Mouse (Mus musculus) adrenal gland, adult 10 weeks (tissue): Measurements from ENCODE around the gene Dus1l. TPM values are rescaled to one million over a fixed set of nuclear protein-coding genes. Genes with fewer than 3 reads are reported as not detected.

ENCODE experiments used
- polyA plus RNA-seq: library from polyadenylated mRNA; stranded (reverse); fragments of 350-450 nt; fragmentation: Illumina TruSeq; extraction: RNeasy Lipid Tissue Mini Kit (QIAGEN cat#74804); gene quantifications from one replicate; pipeline ENCODE4 v1.2.3, GENCODE M21; 2014; ENCODE audit warnings: low read depth, low replicate concordance

Gene Dus1l
- polyA plus RNA-seq: 4.8 TPM

DNA sequence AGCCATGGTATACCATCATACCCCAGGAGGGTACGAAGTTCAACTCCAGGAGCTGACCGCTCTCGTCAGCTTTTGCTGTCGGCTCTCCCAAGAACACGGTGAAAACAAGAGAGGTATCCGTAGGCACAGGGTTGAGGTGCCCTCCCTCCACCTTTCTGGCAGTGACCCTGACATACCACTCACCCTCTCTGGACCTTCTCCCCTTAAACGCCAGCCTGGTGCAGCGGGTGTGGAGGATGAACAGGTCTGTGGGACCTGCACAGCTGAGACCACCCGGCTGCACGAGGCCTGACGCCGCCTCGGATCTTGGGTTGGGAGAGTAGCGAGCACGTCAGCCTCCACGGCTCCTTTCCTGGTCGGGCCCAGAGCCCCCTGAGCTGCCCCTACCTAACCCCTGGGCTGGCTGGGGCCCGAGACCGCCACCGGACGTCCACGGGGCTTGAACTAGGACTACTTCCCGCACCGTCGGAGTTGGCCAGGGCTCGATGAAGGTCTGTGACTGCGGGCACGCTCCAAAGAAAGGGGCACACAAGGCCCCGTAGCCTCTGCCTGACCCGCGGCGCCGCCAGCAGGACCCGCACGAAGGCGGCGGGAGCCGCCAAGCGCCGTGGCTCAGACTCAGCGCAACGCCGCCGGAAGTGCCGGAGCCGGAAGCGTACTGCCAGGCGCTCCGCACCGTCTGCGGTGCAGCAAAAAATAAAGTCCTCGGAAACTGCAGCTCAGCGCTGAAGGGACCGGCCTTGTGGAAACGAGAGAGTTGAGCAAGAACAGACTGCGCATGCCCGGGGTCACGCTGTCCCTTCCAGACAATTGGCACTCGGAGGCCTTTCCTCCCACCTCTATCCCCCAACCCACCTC is at the start of gene Dus1l:
Dus1l (minus strand) TSS at position 648 of the 858 bp plus-strand sequence.

GRCm38 (mm10) chr11:120823956-120824786 is 28.0 kb upstream of the Dus1l start, which contains the start of gene Fasn:
Gene Fasn, minus strand, starts transcription at chr11:120824547.

GRCm38 (mm10) chr11:120784064-120784791 is 12.0 kb downstream of the Dus1l start, which contains the start of the genes Rfng and Gps1:
Gene Rfng, minus strand, starts transcription at chr11:120784207.
Gene Gps1, plus strand, starts transcription at chr11:120784272.

DNA sequence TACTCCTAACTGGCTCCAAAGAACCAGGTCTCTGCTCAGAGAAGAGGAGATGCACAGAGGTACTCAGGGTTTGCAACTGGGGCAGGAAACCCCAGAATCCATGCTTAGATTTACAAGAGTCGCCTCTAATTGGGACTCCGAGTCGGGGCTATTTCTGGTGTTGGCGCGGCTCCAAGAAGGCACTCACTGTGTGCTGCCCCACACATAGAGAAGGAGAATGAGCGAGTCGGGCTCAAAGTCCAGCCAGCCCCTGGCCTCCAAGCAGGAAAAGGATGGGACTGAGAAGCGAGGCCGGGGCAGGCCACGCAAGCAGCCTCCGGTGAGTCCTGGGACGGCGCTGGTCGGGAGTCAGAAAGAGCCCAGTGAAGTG is 33.5 kb downstream of the Dus1l start, which contains the start of gene Hmga1b:
Hmga1b (plus strand) TSS at position 123 of the 370 bp plus-strand sequence.

Other genes with a start within 250 kb of the Dus1l start
- gene Mcrip1, start 246.7 kb downstream of the Dus1l start, polyA plus RNA-seq: 1.0 TPM
- not detected for gene Ppp1r27, start 245.3 kb downstream of the Dus1l start, polyA plus RNA-seq
- 183 TPM for gene P4hb, start 223.2 kb downstream of the Dus1l start, polyA plus RNA-seq
- 32.9 TPM for gene Arhgdia, start 214.8 kb downstream of the Dus1l start, polyA plus RNA-seq
- 20.8 TPM for gene Alyref, start 198.0 kb downstream of the Dus1l start, polyA plus RNA-seq
- 10.3 TPM for gene Anapc11, start 198.0 kb downstream of the Dus1l start, polyA plus RNA-seq
- gene Npb, start 187.9 kb downstream of the Dus1l start, polyA plus RNA-seq: not detected
- gene Pcyt2, start 178.5 kb downstream of the Dus1l start, polyA plus RNA-seq: 14.4 TPM
- gene Sirt7, start 171.2 kb downstream of the Dus1l start, polyA plus RNA-seq: 7.9 TPM
- gene Mafg, start 162.8 kb downstream of the Dus1l start, polyA plus RNA-seq: 17.5 TPM
- 0.52 TPM for gene Pycr1, start 152.6 kb downstream of the Dus1l start, polyA plus RNA-seq
- gene Myadml2, start 148.2 kb downstream of the Dus1l start, polyA plus RNA-seq: not detected
- not detected for gene Notum, start 135.2 kb downstream of the Dus1l start, polyA plus RNA-seq
- 2.4 TPM for gene Aspscr1, start 123.4 kb downstream of the Dus1l start, polyA plus RNA-seq
- 1.7 TPM for gene Cenpx, start 82.7 kb downstream of the Dus1l start, polyA plus RNA-seq
- 0.47 TPM for gene Lrrc45, start 82.5 kb downstream of the Dus1l start, polyA plus RNA-seq
- gene Rac3, start 74.9 kb downstream of the Dus1l start, polyA plus RNA-seq: not detected
- gene Dcxr, start 69.1 kb downstream of the Dus1l start, polyA plus RNA-seq: not detected
- 1.2 TPM for gene Cbr2, start 64.3 kb downstream of the Dus1l start, polyA plus RNA-seq
- gene Hmga1b, start 33.6 kb downstream of the Dus1l start, polyA plus RNA-seq: not detected
- not detected for gene Rfng, start 12.2 kb downstream of the Dus1l start, polyA plus RNA-seq
- 30.7 TPM for gene Gps1, start 12.1 kb downstream of the Dus1l start, polyA plus RNA-seq
- 10.8 TPM for gene Fasn, start 28.1 kb upstream of the Dus1l start, polyA plus RNA-seq
- gene Ccdc57, start 136.5 kb upstream of the Dus1l start, polyA plus RNA-seq: 1.2 TPM
- 0.12 TPM for gene Slc16a3, start 152.1 kb upstream of the Dus1l start, polyA plus RNA-seq
- gene Csnk1d, start 194.9 kb upstream of the Dus1l start, polyA plus RNA-seq: 73.3 TPM
- not detected for gene Cd7, start 243.0 kb upstream of the Dus1l start, polyA plus RNA-seq